Mouse (Mus musculus): ENCODE measurements around the gene Igf2. TPM values are rescaled to one million over a fixed set of nuclear protein-coding genes. Genes with fewer than 3 reads are reported as not detected.
A peak's percentile ranks its signal among the peaks of the same experiment; 100 is the strongest.

Igf2 gene
- polyA plus RNA-seq, 1 experiment from 2014 or later: 131 TPM

DNA sequence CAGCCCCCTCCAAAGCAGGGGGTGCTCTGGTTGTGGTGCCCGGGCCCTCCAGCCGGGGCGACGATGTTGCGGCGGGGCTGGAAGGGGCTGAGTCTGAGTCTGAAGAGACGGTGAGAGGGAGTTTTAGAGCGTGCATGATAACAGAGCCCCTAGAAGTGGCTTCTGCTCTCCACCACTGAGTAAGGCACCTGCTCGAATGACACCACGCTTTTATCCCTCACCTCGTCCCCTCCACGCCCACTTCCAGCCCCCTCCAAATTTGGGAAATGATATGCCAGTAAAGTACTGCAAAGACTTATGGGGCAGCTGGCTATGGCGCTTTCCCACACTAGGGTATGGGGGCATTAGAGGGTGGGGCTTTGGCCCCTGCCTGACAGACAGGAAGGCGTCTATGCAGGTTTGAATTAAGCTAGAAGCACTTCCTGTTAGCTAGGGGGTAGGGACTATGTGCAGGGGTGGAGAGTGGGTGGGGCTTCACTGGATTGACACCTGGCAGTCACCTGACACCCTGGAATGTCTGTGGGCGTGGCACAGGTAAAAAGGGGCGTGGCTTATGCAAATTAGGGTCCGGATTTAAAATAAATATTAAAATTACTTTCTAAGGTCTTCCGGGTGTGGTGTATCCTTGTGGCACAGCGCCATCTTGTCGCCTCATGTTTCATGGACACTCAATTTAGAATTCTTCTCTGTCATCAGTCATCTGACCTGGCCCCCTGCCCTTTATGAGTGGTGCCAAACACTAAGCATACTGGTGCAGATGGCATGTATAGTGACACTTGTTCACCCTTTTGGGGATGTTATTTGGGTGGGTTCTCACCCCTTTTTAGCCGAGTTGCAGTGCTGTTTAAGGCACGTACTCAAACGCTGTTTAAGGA is 3.4 kb upstream of the Igf2 start, which contains the start of gene Gm49394:
Gm49394 (minus strand) TSS at position 192 of the 875 bp plus-strand sequence.
- 81% methylated on average over 23 of the region's 23 CpGs for WGBS
- peaks cover 17% of the 10 kb centered on the region for H3K9me3 ChIP-seq (ENCODE audit: control insufficient read depth, low read length)
- peaks cover 17% of the 10 kb centered on the region for H3K27me3 ChIP-seq (ENCODE audit: control insufficient read depth, insufficient read depth, low read length)
- ATAC-seq (ENCODE audit: low FRiP score) (no peak), DNase-seq (ENCODE audit: low spot score, missing footprints) (no peak)
- no peaks in the 10 kb centered on the region for H3K4me1 ChIP-seq (ENCODE audit: control insufficient read depth, insufficient read depth, low read length)
- no peak within 1 kb of the TSS for H3K4me2 ChIP-seq
- H3K9ac ChIP-seq (ENCODE audit: low read length): no peak within 1 kb of the TSS
- no peaks in the 10 kb centered on the region for H3K36me3 ChIP-seq (ENCODE audit: control insufficient read depth, insufficient read depth, low read length)
- H3K27ac ChIP-seq (ENCODE audit: low read depth, low read length): no peak within 1 kb of the TSS
- H3K4me3 ChIP-seq (ENCODE audit: low read depth, low read length): no peak within 1 kb of the TSS

DNA sequence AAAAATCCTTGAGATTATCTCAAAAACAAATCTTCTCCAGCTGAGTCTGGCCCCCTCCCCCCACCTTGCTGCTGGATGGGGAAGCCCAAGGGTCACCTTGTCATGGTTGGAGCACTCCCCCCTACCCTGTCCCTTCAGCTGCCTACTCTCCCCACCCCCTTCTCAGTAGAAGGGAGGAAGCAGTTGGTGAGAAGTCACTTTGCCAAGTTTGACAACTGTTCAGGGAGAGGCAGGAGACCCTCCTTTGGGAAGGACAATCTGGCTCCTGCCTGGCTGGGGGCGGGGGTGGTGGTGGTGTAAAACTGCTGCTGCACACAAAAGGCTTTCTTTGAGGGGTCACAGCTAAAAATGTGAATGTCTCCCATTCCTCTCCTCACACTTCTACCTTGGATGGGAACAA is 1.7 kb upstream of the Igf2 start:
- Histone ChIP-seq H3K9ac (ENCODE audit: low read length) (no peak overlapping the region), H3K27me3 (ENCODE audit: control insufficient read depth, insufficient read depth, low read length) (peaks cover 32% of the 10 kb centered on the region), H3K4me3 (ENCODE audit: low read depth, low read length) (no peak overlapping the region), H3K36me3 (ENCODE audit: control insufficient read depth, insufficient read depth, low read length) (no peaks in the 10 kb centered on the region), H3K4me2 (no peak overlapping the region), H3K9me3 (ENCODE audit: control insufficient read depth, low read length) (peaks cover 17% of the 10 kb centered on the region), H3K27ac (ENCODE audit: low read depth, low read length) (no peak overlapping the region), H3K4me1 (ENCODE audit: control insufficient read depth, insufficient read depth, low read length) (no peaks in the 10 kb centered on the region)
- 95% methylated on average over 1 of the region's 1 CpGs for WGBS
- ATAC-seq (ENCODE audit: low FRiP score) (no peak), DNase-seq (ENCODE audit: low spot score, missing footprints) (no peak)

DNA sequence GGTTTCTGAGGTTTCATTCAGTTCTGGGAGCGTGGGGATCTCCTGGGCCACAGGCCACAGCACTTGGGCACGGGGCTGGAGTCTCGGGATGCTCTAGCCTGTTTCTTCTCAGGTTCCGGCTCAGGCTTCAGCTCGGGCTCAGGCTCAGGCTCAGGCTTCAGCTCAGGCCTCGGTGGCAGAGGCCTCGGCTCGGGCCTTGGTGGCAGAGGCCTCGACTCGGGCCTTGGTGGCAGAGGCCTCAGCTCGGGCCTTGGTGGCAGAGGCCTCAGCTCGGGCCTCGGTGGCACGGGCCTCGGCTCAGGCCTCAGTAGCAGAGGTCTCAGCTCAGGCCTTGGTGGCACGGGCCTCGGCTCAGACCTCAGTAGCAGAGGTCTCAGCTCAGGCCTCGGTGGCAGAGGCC is 905 bp upstream of the Igf2 start:
- no peak overlapping the region for H3K27ac ChIP-seq (ENCODE audit: low read depth, low read length)
- H3K27me3 ChIP-seq (ENCODE audit: control insufficient read depth, insufficient read depth, low read length): peaks cover 40% of the 10 kb centered on the region
- 93% methylated on average over 18 of the region's 18 CpGs for WGBS

DNA sequence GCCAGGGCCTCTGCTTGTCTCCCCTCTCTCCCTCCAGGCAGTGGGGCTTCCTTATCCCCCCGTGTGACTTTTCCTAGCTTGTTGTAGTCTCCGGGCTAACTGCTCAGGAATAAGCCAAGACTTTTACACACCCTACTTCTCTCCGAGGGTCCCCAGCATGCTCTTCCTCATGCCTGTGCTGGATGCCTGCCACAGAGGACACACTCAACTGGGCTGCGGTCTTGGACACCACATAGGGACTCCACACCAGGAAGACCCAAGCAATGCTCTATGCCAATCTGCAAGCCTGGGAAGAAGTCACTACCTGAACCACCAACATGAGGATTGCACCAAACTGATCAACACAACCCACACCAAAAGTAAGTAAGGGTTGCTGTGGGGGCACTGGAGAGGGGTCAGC is 507 bp downstream of the Igf2 start:
- ATAC-seq (ENCODE audit: low FRiP score): no peak
- no peak overlapping the region for H3K4me2 ChIP-seq
- H3K27me3 ChIP-seq (ENCODE audit: control insufficient read depth, insufficient read depth, low read length): peaks cover 51% of the 10 kb centered on the region
- H3K4me3 ChIP-seq (ENCODE audit: low read depth, low read length): no peak overlapping the region
- 72% methylated on average over 4 of the region's 4 CpGs for WGBS
- no peak overlapping the region for H3K9ac ChIP-seq (ENCODE audit: low read length)
- H3K27ac ChIP-seq (ENCODE audit: low read depth, low read length): no peak overlapping the region
- no peaks in the 10 kb centered on the region for H3K36me3 ChIP-seq (ENCODE audit: control insufficient read depth, insufficient read depth, low read length)
- H3K4me1 ChIP-seq (ENCODE audit: control insufficient read depth, insufficient read depth, low read length): no peaks in the 10 kb centered on the region
- no peak for DNase-seq (ENCODE audit: low spot score, missing footprints)
- peaks cover 16% of the 10 kb centered on the region for H3K9me3 ChIP-seq (ENCODE audit: control insufficient read depth, low read length)

More for the DNA sequence above, 905 bp upstream of the Igf2 start:
- Histone ChIP-seq H3K4me1 (ENCODE audit: control insufficient read depth, insufficient read depth, low read length) (no peaks in the 10 kb centered on the region), H3K36me3 (ENCODE audit: control insufficient read depth, insufficient read depth, low read length) (no peaks in the 10 kb centered on the region), H3K9ac (ENCODE audit: low read length) (no peak overlapping the region), H3K4me2 (no peak overlapping the region), H3K4me3 (ENCODE audit: low read depth, low read length) (no peak overlapping the region), H3K9me3 (ENCODE audit: control insufficient read depth, low read length) (peaks cover 17% of the 10 kb centered on the region)
- ATAC-seq (ENCODE audit: low FRiP score) (no peak), DNase-seq (ENCODE audit: low spot score, missing footprints) (no peak)

DNA sequence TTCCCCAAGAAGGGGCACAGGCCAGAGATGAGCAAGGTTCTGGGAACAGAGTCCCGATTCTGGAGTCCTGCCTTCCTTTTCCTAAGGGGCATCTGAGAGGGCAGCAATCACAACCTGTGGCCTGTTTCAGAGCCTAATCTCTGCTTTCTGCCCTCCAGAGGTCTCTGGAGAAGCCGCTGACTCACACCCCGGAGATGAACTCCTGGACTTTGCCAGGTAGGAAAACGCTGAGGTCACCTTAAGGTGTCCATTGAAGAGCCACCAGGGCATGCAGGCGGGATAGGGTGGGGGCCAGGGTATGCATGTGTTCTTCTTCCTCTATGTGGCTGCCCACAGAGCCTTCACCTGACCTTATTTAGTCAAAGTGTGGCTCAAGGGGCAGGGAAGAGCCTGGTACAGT is 1.3 kb downstream of the Igf2 start:
- H3K9me3 ChIP-seq (ENCODE audit: control insufficient read depth, low read length): peaks cover 13% of the 10 kb centered on the region
- H3K4me3 ChIP-seq (ENCODE audit: low read depth, low read length): no peak overlapping the region
- ATAC-seq (ENCODE audit: low FRiP score) (no peak), DNase-seq (ENCODE audit: low spot score, missing footprints) (no peak)
- peaks cover 59% of the 10 kb centered on the region for H3K27me3 ChIP-seq (ENCODE audit: control insufficient read depth, insufficient read depth, low read length)
- no peak overlapping the region for H3K9ac ChIP-seq (ENCODE audit: low read length)
- H3K27ac ChIP-seq (ENCODE audit: low read depth, low read length): no peak overlapping the region
- peaks cover 4% of the 10 kb centered on the region for H3K4me1 ChIP-seq (ENCODE audit: control insufficient read depth, insufficient read depth, low read length)
- H3K4me2 ChIP-seq: no peak overlapping the region
- no peaks in the 10 kb centered on the region for H3K36me3 ChIP-seq (ENCODE audit: control insufficient read depth, insufficient read depth, low read length)
- WGBS: 46% methylated on average over 5 of the region's 5 CpGs

DNA sequence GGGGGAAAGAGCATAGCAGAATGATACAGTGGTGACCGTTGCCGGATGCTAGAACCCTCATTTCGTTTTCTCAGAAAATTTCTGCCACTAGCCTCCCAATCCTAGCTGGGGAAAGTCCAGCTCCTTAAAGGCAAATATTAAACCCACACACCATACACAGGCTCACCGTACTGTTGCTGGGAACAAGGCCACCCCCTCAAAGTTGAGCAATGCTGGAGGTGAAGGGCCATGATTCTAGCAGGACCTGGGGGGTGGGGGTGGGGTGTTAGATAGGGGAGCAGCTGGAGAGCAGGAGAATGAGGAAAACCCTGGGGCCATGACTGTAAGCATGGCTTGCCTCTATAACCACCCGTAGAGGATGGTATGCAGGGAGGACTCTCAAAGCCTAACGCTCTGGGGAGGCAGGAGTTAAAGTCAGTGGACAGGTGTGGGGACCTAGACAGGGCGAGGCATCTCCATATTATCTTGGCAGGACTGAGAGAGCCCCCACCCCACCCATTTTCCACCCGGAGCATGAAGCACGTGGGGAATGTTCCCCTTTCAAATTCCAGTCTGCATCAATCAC is 2.1 kb downstream of the Igf2 start:
- DNase-seq (ENCODE audit: low spot score, missing footprints) (no peak), ATAC-seq (ENCODE audit: low FRiP score) (peak; percentile 35; the same call in 1 of the 2 replicates)
- peaks cover 67% of the 10 kb centered on the region for H3K27me3 ChIP-seq (ENCODE audit: control insufficient read depth, insufficient read depth, low read length)
- no peak overlapping the region for H3K9ac ChIP-seq (ENCODE audit: low read length)
- 3% methylated on average over 9 of the region's 9 CpGs for WGBS
- H3K4me2 ChIP-seq: no peak overlapping the region
- H3K27ac ChIP-seq (ENCODE audit: low read depth, low read length): no peak overlapping the region
- H3K9me3 ChIP-seq (ENCODE audit: control insufficient read depth, low read length): peaks cover 5% of the 10 kb centered on the region; the same call in 1 of the 2 replicates
- H3K36me3 ChIP-seq (ENCODE audit: control insufficient read depth, insufficient read depth, low read length): no peaks in the 10 kb centered on the region
- H3K4me3 ChIP-seq (ENCODE audit: low read depth, low read length): no peak overlapping the region
- H3K4me1 ChIP-seq (ENCODE audit: control insufficient read depth, insufficient read depth, low read length): peaks cover 5% of the 10 kb centered on the region

DNA sequence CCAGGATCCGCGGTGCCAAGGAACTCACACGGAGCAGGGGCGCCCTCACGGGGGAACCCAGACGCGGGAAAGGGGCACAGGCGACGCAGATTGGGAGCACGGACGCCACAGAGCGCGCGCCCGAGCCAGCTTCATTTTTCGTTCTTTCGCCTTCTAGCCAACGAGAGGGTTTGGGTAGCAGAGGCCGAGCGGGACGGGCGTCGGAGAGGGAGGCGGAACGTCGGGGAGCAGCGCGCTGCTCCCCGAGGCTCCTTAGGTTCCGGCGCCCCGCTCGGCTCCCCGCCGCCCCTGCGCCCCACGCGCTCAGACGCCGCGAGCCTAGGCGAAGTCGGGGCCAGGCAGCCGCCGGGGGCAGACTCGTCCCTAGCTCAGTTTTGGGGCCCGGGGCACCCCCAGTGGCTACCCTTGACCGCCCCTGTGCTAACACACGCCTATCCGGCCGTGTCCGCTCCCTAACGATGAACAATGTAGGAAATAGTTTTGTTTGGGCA is 2.6 kb downstream of the Igf2 start:
- no peak overlapping the region for H3K9ac ChIP-seq (ENCODE audit: low read length)
- DNase-seq (ENCODE audit: low spot score, missing footprints) (peak; percentile 95), ATAC-seq (ENCODE audit: low FRiP score) (no peak)
- no peaks in the 10 kb centered on the region for H3K9me3 ChIP-seq (ENCODE audit: control insufficient read depth, low read length)
- 0 out of 2 replicates have a peak overlapping the region, but pooled peaks have one; percentile 2 for H3K4me3 ChIP-seq (ENCODE audit: low read depth, low read length)
- no peak overlapping the region for H3K27ac ChIP-seq (ENCODE audit: low read depth, low read length)
- peaks cover 9% of the 10 kb centered on the region for H3K4me1 ChIP-seq (ENCODE audit: control insufficient read depth, insufficient read depth, low read length)
- H3K27me3 ChIP-seq (ENCODE audit: control insufficient read depth, insufficient read depth, low read length): peaks cover 72% of the 10 kb centered on the region
- H3K36me3 ChIP-seq (ENCODE audit: control insufficient read depth, insufficient read depth, low read length): no peaks in the 10 kb centered on the region
- 2% methylated on average over 48 of the region's 53 CpGs for WGBS
- peak overlapping the region; percentile 1; the same call in 1 of the 2 replicates for H3K4me2 ChIP-seq

DNA sequence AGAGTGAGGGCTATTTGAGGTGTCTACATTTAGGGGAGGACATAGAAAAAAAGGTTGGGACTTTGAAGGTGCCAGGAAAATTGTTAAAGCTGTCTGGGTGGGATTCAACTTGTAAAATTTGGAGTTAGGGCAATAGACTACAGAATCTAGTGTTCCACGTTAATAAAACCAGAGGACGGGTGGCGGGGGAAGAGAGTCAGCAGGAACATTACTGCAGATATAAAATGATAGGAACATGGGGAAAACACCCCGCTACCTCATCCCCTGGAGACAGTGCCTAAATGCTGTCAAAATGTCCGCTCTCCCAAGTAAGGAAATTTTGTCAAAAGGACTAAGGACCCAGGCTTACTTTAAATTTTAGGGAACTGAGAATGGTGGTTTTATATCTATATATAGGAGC is 3.5 kb downstream of the Igf2 start:
- Histone ChIP-seq H3K27me3 (ENCODE audit: control insufficient read depth, insufficient read depth, low read length) (peaks cover 81% of the 10 kb centered on the region), H3K4me1 (ENCODE audit: control insufficient read depth, insufficient read depth, low read length) (peaks cover 17% of the 10 kb centered on the region), H3K4me2 (no peak overlapping the region), H3K9ac (ENCODE audit: low read length) (no peak overlapping the region), H3K27ac (ENCODE audit: low read depth, low read length) (no peak overlapping the region), H3K9me3 (ENCODE audit: control insufficient read depth, low read length) (no peaks in the 10 kb centered on the region), H3K36me3 (ENCODE audit: control insufficient read depth, insufficient read depth, low read length) (no peaks in the 10 kb centered on the region), H3K4me3 (ENCODE audit: low read depth, low read length) (no peak overlapping the region)
- ATAC-seq (ENCODE audit: low FRiP score) (no peak), DNase-seq (ENCODE audit: low spot score, missing footprints) (peak; percentile 92)
- 5% methylated on average over 5 of the region's 5 CpGs for WGBS

DNA sequence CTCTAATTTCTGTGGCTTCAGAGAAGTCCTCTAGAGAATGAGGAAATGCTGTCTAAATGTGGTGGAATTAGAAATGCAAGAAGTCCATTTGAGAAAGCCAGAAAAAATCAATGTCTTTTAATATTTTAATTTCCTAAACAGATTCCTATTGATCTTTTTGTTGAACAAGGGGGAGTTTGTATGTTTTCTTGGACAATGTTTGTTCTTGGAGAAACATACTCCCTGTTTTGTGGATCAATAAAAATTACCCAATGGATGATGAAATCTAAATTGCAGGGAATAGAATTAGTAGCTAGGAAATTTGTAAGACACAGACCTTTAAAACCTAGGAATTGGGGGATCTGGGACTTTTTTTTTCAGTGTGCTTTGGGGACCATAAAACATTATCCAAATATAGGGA is 4.8 kb downstream of the Igf2 start:
- H3K27ac ChIP-seq (ENCODE audit: low read depth, low read length): no peak overlapping the region
- no peak overlapping the region for H3K4me2 ChIP-seq
- no peaks in the 10 kb centered on the region for H3K9me3 ChIP-seq (ENCODE audit: control insufficient read depth, low read length)
- DNase-seq (ENCODE audit: low spot score, missing footprints) (no peak), ATAC-seq (ENCODE audit: low FRiP score) (no peak)
- peaks cover 94% of the 10 kb centered on the region for H3K27me3 ChIP-seq (ENCODE audit: control insufficient read depth, insufficient read depth, low read length)
- no peaks in the 10 kb centered on the region for H3K36me3 ChIP-seq (ENCODE audit: control insufficient read depth, insufficient read depth, low read length)
- peaks cover 17% of the 10 kb centered on the region for H3K4me1 ChIP-seq (ENCODE audit: control insufficient read depth, insufficient read depth, low read length)
- no peak overlapping the region for H3K4me3 ChIP-seq (ENCODE audit: low read depth, low read length)
- H3K9ac ChIP-seq (ENCODE audit: low read length): no peak overlapping the region
